Mouse (Mus musculus) midbrain, embryonic 14.5 days (tissue): ENCODE measurements at regions not wholly inside any gene's neighbourhood (a gene's known extent, or its start where the extent isn't known, plus 50 kb on each side); places are given as distances from the start of the nearest gene placed in this dataset.

Source experiments
- ATAC-seq: fragments of 200-750 bp; cut with Nextera tagmentation; 2 replicates; pipeline ENCODE4 v1.8.0; 2017; ENCODE audit warnings: moderate number of reproducible peaks, moderate library complexity; ENCODE audit not compliant: low FRiP score, low TSS enrichment
- DNase-seq: peaks from one replicate; pipeline ENCODE4 v3.0.0-alpha.2; 2015
- H3K27ac ChIP-seq: fragments of 300-500 bp; sonication (generic); replicated peaks from 2 replicates; pipeline ENCODE4 v1.5.1; 2014; ENCODE audit warnings: mild to moderate bottlenecking, low read depth, low read length, moderate library complexity
- H3K27me3 ChIP-seq: fragments of 300-500 bp; sonication (generic); 2 replicates; pipeline ENCODE4 v1.6.1; 2014; ENCODE audit warnings: low read length, control low read depth, mixed read lengths; ENCODE audit not compliant: control insufficient read depth, insufficient read depth
- H3K36me3 ChIP-seq: fragments of 300-500 bp; sonication (generic); 2 replicates; pipeline ENCODE4 v1.6.1; 2014; ENCODE audit warnings: low read length, control low read depth; ENCODE audit not compliant: control insufficient read depth, insufficient read depth
- H3K4me1 ChIP-seq: fragments of 300-500 bp; sonication (generic); 2 replicates; pipeline ENCODE4 v1.6.1; 2014; ENCODE audit warnings: mild to moderate bottlenecking, antibody characterized with exemption, low read length, control low read depth; ENCODE audit not compliant: control insufficient read depth, insufficient read depth
- H3K4me2 ChIP-seq: fragments of 300-500 bp; sonication (generic); 2 replicates; pipeline ENCODE4 v1.6.1; 2014; ENCODE audit warnings: mild to moderate bottlenecking, low read length, moderate library complexity
- H3K4me3 ChIP-seq: fragments of 300-500 bp; sonication (generic); replicated peaks from 2 replicates; pipeline ENCODE4 v1.5.1; 2014; ENCODE audit warnings: low read depth, low read length
- H3K9ac ChIP-seq: fragments of 300-500 bp; sonication (generic); replicated peaks from 2 replicates; pipeline ENCODE4 v1.6.1; 2014; ENCODE audit warnings: mild to moderate bottlenecking, low read length, moderate library complexity
- H3K9me3 ChIP-seq: fragments of 300-500 bp; sonication (generic); 2 replicates; pipeline ENCODE4 v1.6.1; 2016; ENCODE audit warnings: low read length, control low read depth, mixed read lengths; ENCODE audit not compliant: control insufficient read depth
- WGBS: fragments of 180-500 bp; shearing (Covaris S2); extraction: QIAGEN DNeasy Blood & Tissue Kit; methylation state at CpG from one replicate; pipeline ENCODE4 v1.1.7; 2014; 5-methylcytosine and 5-hydroxymethylcytosine counted together

DNA sequence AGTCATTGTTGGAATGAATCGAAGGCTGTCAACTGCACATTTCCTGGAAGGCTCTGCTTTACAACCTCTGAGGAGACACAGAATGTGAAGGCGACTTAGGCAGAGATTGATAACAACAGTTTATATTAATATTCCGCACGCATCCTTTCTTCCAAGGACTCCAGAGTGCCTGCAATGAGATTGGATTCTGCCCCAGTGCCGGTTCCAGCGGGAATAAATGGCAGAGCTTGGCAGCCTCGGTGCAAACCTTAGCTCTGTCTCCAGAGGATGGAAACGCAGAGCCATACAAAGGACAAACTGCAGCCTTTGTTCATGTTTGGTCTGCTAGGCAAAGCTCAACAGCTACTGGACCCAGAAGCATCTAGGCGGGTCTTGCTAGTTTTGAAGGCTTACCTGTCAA lies 288.8 kb downstream of the Rnf144a start:
- no peak overlapping the region for H3K4me2 ChIP-seq
- H3K36me3 ChIP-seq = no peaks in the 10 kb centered on the region
- H3K4me1 ChIP-seq = no peaks in the 10 kb centered on the region
- WGBS = 74% methylated on average over 9 of the region's 9 CpGs
- no peak for ATAC-seq
- H3K9ac ChIP-seq = no peak overlapping the region
- H3K27ac ChIP-seq = peak overlapping the region; percentile 55
- peak; percentile 52 for DNase-seq
- H3K4me3 ChIP-seq = no peak overlapping the region
- no peaks in the 10 kb centered on the region for H3K9me3 ChIP-seq
- H3K27me3 ChIP-seq = no peaks in the 10 kb centered on the region

DNA sequence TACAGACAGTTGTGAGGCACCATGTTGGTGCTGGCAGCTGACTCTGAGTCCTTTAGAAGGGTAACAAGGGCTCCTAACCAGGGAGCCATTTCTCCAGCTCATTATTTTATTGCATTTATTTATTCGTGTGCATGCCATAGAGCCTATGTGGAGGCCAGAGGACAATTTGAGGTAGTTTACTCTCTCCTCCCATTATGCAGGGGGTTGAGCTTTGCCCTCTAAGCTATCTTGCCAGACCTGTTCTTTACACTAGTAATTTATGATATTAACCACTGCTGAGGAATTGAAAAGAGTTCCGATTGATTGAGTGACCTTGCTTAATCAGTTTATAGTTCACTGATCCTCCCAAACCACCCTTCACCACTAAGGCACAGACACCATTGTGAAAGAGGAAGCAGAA lies 290.8 kb downstream of the Rnf144a start:
- no peak overlapping the region for H3K4me2 ChIP-seq
- H3K27ac ChIP-seq = no peak overlapping the region
- ATAC-seq (no peak), DNase-seq (no peak)
- 91% methylated on average over 2 of the region's 2 CpGs for WGBS
- no peaks in the 10 kb centered on the region for H3K27me3 ChIP-seq
- H3K36me3 ChIP-seq = no peaks in the 10 kb centered on the region
- H3K9me3 ChIP-seq = no peaks in the 10 kb centered on the region
- no peak overlapping the region for H3K9ac ChIP-seq
- no peak overlapping the region for H3K4me3 ChIP-seq
- no peaks in the 10 kb centered on the region for H3K4me1 ChIP-seq

DNA sequence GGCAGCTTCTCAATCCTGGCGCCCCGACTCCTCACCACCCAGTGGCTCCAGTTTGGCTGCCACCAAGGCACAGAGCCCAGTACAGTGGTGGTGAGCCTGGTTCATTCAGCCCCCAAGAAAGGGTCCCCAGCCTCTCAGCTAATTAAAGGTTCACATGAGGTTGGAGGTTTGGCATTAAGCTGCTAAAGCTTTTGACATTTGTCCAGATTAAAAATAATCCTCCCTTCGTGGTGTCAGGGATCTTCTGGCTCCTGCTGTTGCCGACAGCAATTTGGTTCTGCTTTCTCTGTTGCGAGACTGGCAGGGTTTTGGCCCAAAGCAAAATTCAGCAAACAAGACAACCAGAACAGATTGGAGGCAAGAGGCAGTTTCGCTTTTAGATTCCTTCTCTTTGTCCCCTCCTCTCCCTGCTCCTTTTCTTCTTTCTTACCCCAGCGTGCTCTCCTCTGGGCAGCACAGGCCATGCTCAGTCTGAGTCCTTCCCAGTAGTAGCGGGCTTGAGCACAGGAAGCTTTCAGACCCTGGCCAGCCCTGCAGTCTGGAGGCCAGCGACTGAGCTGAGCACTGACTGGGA lies 299.6 kb downstream of the Rnf144a start:
- H3K9me3 ChIP-seq = no peaks in the 10 kb centered on the region
- H3K9ac ChIP-seq = no peak overlapping the region
- H3K36me3 ChIP-seq = no peaks in the 10 kb centered on the region
- 24% methylated on average over 9 of the region's 9 CpGs for WGBS
- DNase-seq = peak; percentile 51
- H3K27ac ChIP-seq = peak overlapping the region; percentile 70
- H3K4me3 ChIP-seq = no peak overlapping the region
- ATAC-seq = no peak
- H3K4me1 ChIP-seq = 0 out of 2 replicates have a peak, but pooled peaks cover 6% of the 10 kb centered on the region
- H3K4me2 ChIP-seq = no peak overlapping the region
- H3K27me3 ChIP-seq = no peaks in the 10 kb centered on the region

DNA sequence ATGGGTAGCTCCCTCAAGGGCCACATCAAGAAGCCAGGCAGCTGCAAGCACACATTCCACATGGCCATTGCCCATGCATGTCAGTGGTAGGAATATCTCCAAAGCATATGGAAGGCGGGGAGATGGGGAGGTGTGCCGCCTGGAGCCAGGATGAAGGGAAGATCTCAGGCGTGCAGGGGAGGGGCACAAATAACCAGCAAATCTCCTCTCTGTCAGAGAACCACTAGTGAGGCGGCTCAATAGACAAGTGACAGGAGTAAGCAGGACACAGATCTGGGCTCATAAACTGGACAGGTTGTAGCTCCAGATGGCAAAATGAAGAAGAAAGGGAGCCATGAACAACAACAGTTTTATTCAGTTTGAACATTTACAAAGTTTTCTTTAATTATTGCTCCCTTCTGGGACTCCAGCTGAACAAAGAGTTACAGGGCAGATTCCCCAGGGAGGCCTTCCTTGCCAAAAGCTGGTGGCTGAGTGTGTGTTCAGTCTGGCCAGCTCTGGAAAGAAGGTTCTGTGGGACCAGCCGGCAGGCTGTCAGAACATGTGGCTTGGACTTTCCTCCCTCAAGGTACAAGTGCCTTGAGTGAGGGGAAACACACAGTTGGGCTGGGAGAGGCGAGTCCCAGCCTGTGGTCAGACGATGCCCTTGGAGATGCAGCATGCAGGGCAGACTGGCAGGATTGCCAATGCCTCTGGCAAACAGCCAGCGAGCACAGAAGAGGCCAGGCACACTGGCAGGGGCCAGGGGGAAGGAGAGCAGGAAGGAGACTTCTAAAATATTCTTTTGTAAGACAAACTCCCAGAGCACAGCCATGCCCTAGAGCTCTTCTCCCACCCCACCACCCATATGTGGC lies 302.7 kb downstream of the Rnf144a start:
- Histone ChIP-seq H3K4me2 (no peak overlapping the region), H3K36me3 (no peaks in the 10 kb centered on the region), H3K4me3 (no peak overlapping the region), H3K9ac (no peak overlapping the region), H3K27ac (no peak overlapping the region), H3K9me3 (no peaks in the 10 kb centered on the region), H3K4me1 (0 out of 2 replicates have a peak, but pooled peaks cover 6% of the 10 kb centered on the region), H3K27me3 (no peaks in the 10 kb centered on the region)
- DNase-seq (peak; percentile 74), ATAC-seq (0 out of 2 replicates have a peak, but pooled peaks have one; percentile 37)
- whole genome bisulfite sequencing = 68% methylated on average over 8 of the region's 8 CpGs

DNA sequence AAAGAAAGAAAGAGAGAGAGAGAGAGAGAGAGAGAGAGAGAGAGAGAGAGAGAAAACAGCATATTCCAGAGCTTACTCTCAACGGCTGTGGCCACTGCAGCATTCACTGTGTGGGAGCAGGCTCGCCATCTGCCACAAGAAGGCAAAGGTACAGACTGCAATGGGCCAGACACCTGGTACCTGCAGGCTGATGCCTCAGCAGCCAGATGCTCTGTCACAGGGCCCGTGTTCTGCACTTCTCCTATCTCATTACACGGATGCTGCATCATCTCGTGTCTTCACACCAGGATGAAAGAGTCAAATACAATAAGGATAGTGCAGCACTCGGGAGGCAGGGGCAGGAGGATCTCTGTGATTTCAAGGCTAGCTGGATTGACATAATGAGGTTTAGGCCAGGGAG lies 305.2 kb downstream of the Rnf144a start:
- Histone ChIP-seq H3K27me3 (no peaks in the 10 kb centered on the region), H3K36me3 (no peaks in the 10 kb centered on the region), H3K4me3 (no peak overlapping the region), H3K4me1 (0 out of 2 replicates have a peak, but pooled peaks cover 3% of the 10 kb centered on the region), H3K27ac (no peak overlapping the region), H3K9ac (no peak overlapping the region), H3K9me3 (no peaks in the 10 kb centered on the region), H3K4me2 (no peak overlapping the region)
- DNase-seq = no peak
- ATAC-seq = no peak
- WGBS = 95% methylated on average over 6 of the region's 6 CpGs

DNA sequence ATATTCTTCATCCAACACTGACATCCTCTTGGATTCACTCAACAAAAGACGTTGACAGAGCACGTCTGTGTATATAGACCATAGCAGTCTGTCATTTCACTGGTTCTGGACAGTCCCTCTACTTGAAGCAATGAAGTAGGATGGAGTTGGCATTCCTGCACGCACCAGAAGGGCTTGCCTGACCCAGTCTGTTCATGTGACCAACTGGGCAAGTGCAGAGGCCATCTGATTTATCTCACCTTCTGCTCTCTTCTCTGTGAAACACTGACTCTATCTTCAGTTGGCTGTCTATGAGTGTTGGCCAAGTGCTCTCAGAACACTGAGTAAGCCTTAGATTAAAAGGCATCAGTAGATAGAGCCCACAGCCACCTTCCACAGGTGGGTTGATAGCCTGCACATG lies 310.7 kb downstream of the Rnf144a start:
- ATAC-seq = no peak
- Histone ChIP-seq H3K36me3 (no peaks in the 10 kb centered on the region), H3K9me3 (no peaks in the 10 kb centered on the region), H3K4me3 (no peak overlapping the region), H3K4me2 (no peak overlapping the region), H3K27me3 (no peaks in the 10 kb centered on the region), H3K27ac (no peak overlapping the region), H3K9ac (no peak overlapping the region), H3K4me1 (no peaks in the 10 kb centered on the region)
- DNase-seq = no peak
- 93% methylated on average over 3 of the region's 3 CpGs for WGBS

DNA sequence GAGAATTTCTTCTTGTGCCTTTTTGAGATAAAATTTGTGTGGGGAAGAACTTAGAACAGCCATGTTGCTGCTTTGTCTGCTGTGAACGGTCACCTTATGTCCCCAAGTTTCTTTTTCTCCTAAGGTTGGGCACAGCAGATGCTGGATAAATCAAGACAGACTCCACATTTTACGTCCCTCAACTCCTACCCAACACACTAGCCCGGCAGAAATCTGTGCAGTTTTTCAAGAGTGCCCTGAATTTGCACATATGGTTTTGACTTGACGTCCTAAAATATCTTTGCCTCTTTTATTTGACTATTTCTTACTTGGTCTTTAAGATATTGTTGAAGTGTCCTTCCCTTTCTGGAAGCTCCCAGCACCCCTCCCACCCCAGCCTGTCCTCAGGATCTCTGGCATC lies 312.7 kb downstream of the Rnf144a start:
- Histone ChIP-seq H3K4me2 (no peak overlapping the region), H3K36me3 (no peaks in the 10 kb centered on the region), H3K9me3 (no peaks in the 10 kb centered on the region), H3K4me1 (no peaks in the 10 kb centered on the region), H3K4me3 (no peak overlapping the region), H3K9ac (no peak overlapping the region), H3K27ac (no peak overlapping the region), H3K27me3 (no peaks in the 10 kb centered on the region)
- DNase-seq = no peak
- no peak for ATAC-seq
- WGBS = 88% methylated on average over 4 of the region's 4 CpGs

DNA sequence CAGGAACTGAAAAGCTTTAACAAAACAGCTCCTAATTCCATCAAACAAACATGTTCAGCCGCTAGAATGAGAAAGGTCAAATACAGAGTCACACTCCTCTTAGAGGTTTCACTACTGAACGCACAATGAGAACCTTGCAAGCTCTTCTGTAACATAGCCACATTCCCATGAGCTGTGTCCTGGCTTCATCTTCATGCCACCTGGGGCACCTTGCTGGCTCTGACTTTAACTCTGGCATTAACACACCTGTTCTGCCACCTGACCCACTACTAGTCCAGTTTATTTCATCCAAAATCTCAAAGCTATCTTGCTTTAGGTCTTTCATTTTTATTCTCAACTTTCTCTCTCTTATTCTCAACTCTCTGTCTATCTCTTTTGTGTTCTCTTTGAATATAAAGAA lies 314.9 kb downstream of the Rnf144a start:
- 82% methylated on average over 2 of the region's 2 CpGs for WGBS
- Histone ChIP-seq H3K27ac (no peak overlapping the region), H3K9ac (no peak overlapping the region), H3K4me2 (no peak overlapping the region), H3K4me3 (no peak overlapping the region), H3K9me3 (no peaks in the 10 kb centered on the region), H3K36me3 (no peaks in the 10 kb centered on the region), H3K27me3 (no peaks in the 10 kb centered on the region), H3K4me1 (no peaks in the 10 kb centered on the region)
- DNase-seq (no peak), ATAC-seq (no peak)

DNA sequence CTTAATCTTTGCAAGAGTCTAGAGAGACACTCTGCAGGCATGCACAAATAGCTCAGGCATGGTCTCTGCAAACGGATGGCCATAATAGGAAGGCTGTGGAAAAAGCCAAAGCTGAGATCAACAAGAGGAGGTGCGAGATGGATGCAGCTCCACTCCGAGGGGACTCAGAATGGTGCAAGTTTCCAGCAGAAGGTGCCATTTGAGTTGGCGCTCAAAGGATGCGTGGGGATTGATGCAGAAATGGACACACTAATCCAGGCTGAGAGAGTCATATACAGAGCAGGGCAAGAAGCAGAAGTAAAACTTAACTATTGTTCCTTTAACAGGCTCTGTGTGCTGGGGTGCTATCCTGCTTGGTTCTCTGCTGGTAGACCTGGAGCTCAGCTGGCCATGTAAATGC lies 315.9 kb downstream of the Rnf144a start:
- Histone ChIP-seq H3K27me3 (no peaks in the 10 kb centered on the region), H3K27ac (no peak overlapping the region), H3K36me3 (no peaks in the 10 kb centered on the region), H3K9me3 (no peaks in the 10 kb centered on the region), H3K4me1 (no peaks in the 10 kb centered on the region), H3K4me3 (no peak overlapping the region), H3K4me2 (no peak overlapping the region), H3K9ac (no peak overlapping the region)
- 87% methylated on average over 5 of the region's 5 CpGs for WGBS
- no peak for DNase-seq
- no peak for ATAC-seq
